Mouse (Mus musculus): ENCODE data around the gene Parp4. TPM values are rescaled to one million over a fixed set of nuclear protein-coding genes. Genes with fewer than 3 reads are reported as not detected.

The Parp4 gene
- polyA plus RNA-seq, 1 experiment from 2014 or later = 8.2 TPM

- DNase-seq (ENCODE audit: low spot score) (peak; percentile 99), ATAC-seq (replicated peaks; ENCODE audit: low FRiP score, low read depth) (peak; percentile 100)
- no peak for TF ChIP-seq CTCF (IDR thresholded peaks at IDR 0.05; ENCODE audit: low read depth)
- H3K27ac ChIP-seq = peak within 1 kb of the TSS; percentile 96
- H3K4me2 ChIP-seq (ENCODE audit: low read length) = peak within 1 kb of the TSS; percentile 82
- H3K9ac ChIP-seq (ENCODE audit: low read depth, low read length) = peak within 1 kb of the TSS; percentile 80
- H3K36me3 ChIP-seq (ENCODE audit: insufficient read depth, low read length) = peaks cover 9% of the 10 kb centered on the region
- H3K4me1 ChIP-seq (replicated peaks; ENCODE audit: insufficient read depth, low read length) = peaks cover 14% of the 10 kb centered on the region
- H3K9me3 ChIP-seq (replicated peaks; ENCODE audit: low read length) = no peaks in the 10 kb centered on the region
- peak within 1 kb of the TSS; percentile 90 for H3K4me3 ChIP-seq (replicated peaks; ENCODE audit: low read depth, low read length)
- H3K27me3 ChIP-seq (ENCODE audit: insufficient read depth, low read length) = no peaks in the 10 kb centered on the region
- WGBS = under 1% methylated on average over 70 of the region's 70 CpGs
These were observed 92.8 kb downstream of the Parp4 start, which contains the start of gene Mphosph8 for GRCm38 (mm10) chr14:56667969-56668802. TSS of gene Mphosph8 (plus strand) at chr14:56668248.

- DNase-seq (ENCODE audit: low spot score) (no peak), ATAC-seq (replicated peaks; ENCODE audit: low FRiP score, low read depth) (no peak)
- peak overlapping the region; percentile 90 for H3K4me3 ChIP-seq (replicated peaks; ENCODE audit: low read depth, low read length)
- H3K4me1 ChIP-seq (replicated peaks; ENCODE audit: insufficient read depth, low read length) = peaks cover 14% of the 10 kb centered on the region
- peak overlapping the region; percentile 82 for H3K4me2 ChIP-seq (ENCODE audit: low read length)
- TF ChIP-seq CTCF (IDR thresholded peaks at IDR 0.05; ENCODE audit: low read depth) = no peak
- WGBS = 5% methylated on average over 13 of the region's 13 CpGs
- peak overlapping the region; percentile 80 for H3K9ac ChIP-seq (ENCODE audit: low read depth, low read length)
- no peaks in the 10 kb centered on the region for H3K27me3 ChIP-seq (ENCODE audit: insufficient read depth, low read length)
- peaks cover 11% of the 10 kb centered on the region for H3K36me3 ChIP-seq (ENCODE audit: insufficient read depth, low read length)
- peak overlapping the region; percentile 96 for H3K27ac ChIP-seq
- H3K9me3 ChIP-seq (replicated peaks; ENCODE audit: low read length) = no peaks in the 10 kb centered on the region
These were observed 93.7 kb downstream of the Parp4 start for GRCm38 (mm10) chr14:56669046-56669620.

- ATAC-seq (replicated peaks; ENCODE audit: low FRiP score, low read depth) = no peak
- no peak for TF ChIP-seq CTCF (IDR thresholded peaks at IDR 0.05; ENCODE audit: low read depth)
- Histone ChIP-seq H3K27ac (no peak overlapping the region), H3K27me3 (ENCODE audit: insufficient read depth, low read length) (no peaks in the 10 kb centered on the region), H3K4me3 (replicated peaks; ENCODE audit: low read depth, low read length) (no peak overlapping the region), H3K4me1 (replicated peaks; ENCODE audit: insufficient read depth, low read length) (no peaks in the 10 kb centered on the region), H3K4me2 (ENCODE audit: low read length) (no peak overlapping the region), H3K9me3 (replicated peaks; ENCODE audit: low read length) (no peaks in the 10 kb centered on the region), H3K36me3 (ENCODE audit: insufficient read depth, low read length) (peaks cover 43% of the 10 kb centered on the region), H3K9ac (ENCODE audit: low read depth, low read length) (no peak overlapping the region)
- DNase-seq (ENCODE audit: low spot score) = peak; percentile 42
- 18% methylated on average over 1 of the region's 1 CpGs for WGBS
These were observed 110.0 kb downstream of the Parp4 start for GRCm38 (mm10) chr14:56685426-56685825.

- Histone ChIP-seq H3K27ac (no peak overlapping the region), H3K9ac (ENCODE audit: low read depth, low read length) (no peak overlapping the region), H3K4me1 (replicated peaks; ENCODE audit: insufficient read depth, low read length) (no peaks in the 10 kb centered on the region), H3K27me3 (ENCODE audit: insufficient read depth, low read length) (no peaks in the 10 kb centered on the region), H3K36me3 (ENCODE audit: insufficient read depth, low read length) (peaks cover 67% of the 10 kb centered on the region), H3K9me3 (replicated peaks; ENCODE audit: low read length) (no peaks in the 10 kb centered on the region), H3K4me3 (replicated peaks; ENCODE audit: low read depth, low read length) (no peak overlapping the region), H3K4me2 (ENCODE audit: low read length) (no peak overlapping the region)
- TF ChIP-seq CTCF (IDR thresholded peaks at IDR 0.05; ENCODE audit: low read depth) = no peak
- 85% methylated on average over 1 of the region's 1 CpGs for WGBS
- ATAC-seq (replicated peaks; ENCODE audit: low FRiP score, low read depth) (no peak), DNase-seq (ENCODE audit: low spot score) (no peak)
These were observed 113.7 kb downstream of the Parp4 start for GRCm38 (mm10) chr14:56689116-56689515.

- no peak overlapping the region for H3K4me3 ChIP-seq (replicated peaks; ENCODE audit: low read depth, low read length)
- H3K4me1 ChIP-seq (replicated peaks; ENCODE audit: insufficient read depth, low read length) = no peaks in the 10 kb centered on the region
- ATAC-seq (replicated peaks; ENCODE audit: low FRiP score, low read depth) (no peak), DNase-seq (ENCODE audit: low spot score) (no peak)
- no peak overlapping the region for H3K27ac ChIP-seq
- no peak overlapping the region for H3K9ac ChIP-seq (ENCODE audit: low read depth, low read length)
- no peak for TF ChIP-seq CTCF (IDR thresholded peaks at IDR 0.05; ENCODE audit: low read depth)
- H3K36me3 ChIP-seq (ENCODE audit: insufficient read depth, low read length) = peaks cover 71% of the 10 kb centered on the region
- WGBS = 87% methylated on average over 1 of the region's 1 CpGs
- no peaks in the 10 kb centered on the region for H3K9me3 ChIP-seq (replicated peaks; ENCODE audit: low read length)
- H3K4me2 ChIP-seq (ENCODE audit: low read length) = no peak overlapping the region
- no peaks in the 10 kb centered on the region for H3K27me3 ChIP-seq (ENCODE audit: insufficient read depth, low read length)
These were observed 114.3 kb downstream of the Parp4 start for GRCm38 (mm10) chr14:56689766-56690165.

- DNase-seq (ENCODE audit: low spot score) = no peak
- H3K27me3 ChIP-seq (ENCODE audit: insufficient read depth, low read length) = no peaks in the 10 kb centered on the region
- H3K4me1 ChIP-seq (replicated peaks; ENCODE audit: insufficient read depth, low read length) = no peaks in the 10 kb centered on the region
- no peak overlapping the region for H3K4me2 ChIP-seq (ENCODE audit: low read length)
- H3K9me3 ChIP-seq (replicated peaks; ENCODE audit: low read length) = no peaks in the 10 kb centered on the region
- peaks cover 74% of the 10 kb centered on the region for H3K36me3 ChIP-seq (ENCODE audit: insufficient read depth, low read length)
- no peak for ATAC-seq (replicated peaks; ENCODE audit: low FRiP score, low read depth)
- no peak overlapping the region for H3K27ac ChIP-seq
- 85% methylated on average over 3 of the region's 3 CpGs for WGBS
- no peak overlapping the region for H3K4me3 ChIP-seq (replicated peaks; ENCODE audit: low read depth, low read length)
- H3K9ac ChIP-seq (ENCODE audit: low read depth, low read length) = no peak overlapping the region
- no peak for TF ChIP-seq CTCF (IDR thresholded peaks at IDR 0.05; ENCODE audit: low read depth)
These were observed 120.1 kb downstream of the Parp4 start for GRCm38 (mm10) chr14:56695495-56695894.
